Mouse (Mus musculus) liver, adult 2 months (tissue): ENCODE data around the gene Stpg4. TPM values are rescaled to one million over a fixed set of nuclear protein-coding genes. Genes with fewer than 3 reads are reported as not detected.

Experiments
- DNase-seq: peaks from one replicate; pipeline ENCODE4 v3.0.0-alpha.2; 2011; ENCODE audit warnings: low read depth, low spot score; ENCODE audit errors: extremely low read depth
- H3K27ac ChIP-seq: fragments of 200-500 bp; replicated peaks from 2 replicates; pipeline ENCODE4 v1.5.1; 2012; ENCODE audit warnings: low read depth, mild to moderate bottlenecking, control low read depth, inconsistent platforms, low read length; ENCODE audit not compliant: insufficient read depth
- H3K27me3 ChIP-seq: fragments of 200-500 bp; 2 replicates; pipeline ENCODE4 v1.6.1; 2012; ENCODE audit warnings: mild to moderate bottlenecking, moderate library complexity, low read length, inconsistent platforms; ENCODE audit not compliant: control insufficient read depth, insufficient read depth
- H3K36me3 ChIP-seq: fragments of 200-500 bp; 2 replicates; pipeline ENCODE4 v1.6.1; 2012; ENCODE audit warnings: low read length, inconsistent platforms; ENCODE audit not compliant: control insufficient read depth, insufficient read depth
- H3K4me1 ChIP-seq: fragments of 200-500 bp; 2 replicates; pipeline ENCODE4 v1.6.1; 2011; ENCODE audit warnings: low read length; ENCODE audit not compliant: control insufficient read depth, insufficient read depth
- H3K4me3 ChIP-seq: fragments of 200-500 bp; 2 replicates; pipeline ENCODE4 v1.5.1; 2011; ENCODE audit warnings: low read depth, mild to moderate bottlenecking, control low read depth, low read length, moderate library complexity; ENCODE audit not compliant: insufficient read depth
- H3K79me2 ChIP-seq: fragments of 200-500 bp; 2 replicates; pipeline ENCODE4 v1.6.1; 2012; ENCODE audit warnings: inconsistent platforms, mild to moderate bottlenecking, low read length, moderate library complexity; ENCODE audit not compliant: control insufficient read depth, insufficient read depth
- H3K9ac ChIP-seq: fragments of 200-500 bp; 2 replicates; pipeline ENCODE4 v1.6.1; 2012; ENCODE audit warnings: low read depth, mild to moderate bottlenecking, control low read depth, inconsistent platforms, low read length
- CTCF ChIP-seq: fragments of 200-500 bp; IDR thresholded peaks from 2 replicates; pipeline ENCODE4 v1.5.1; 2011; ENCODE audit warnings: low read depth, low read length, control low read depth
- POLR2A ChIP-seq: fragments of 200-500 bp; IDR thresholded peaks from 2 replicates; pipeline ENCODE4 v1.6.1; 2011; ENCODE audit warnings: low read length, control low read depth; ENCODE audit not compliant: insufficient read depth; ENCODE audit errors: extremely low read depth
- WGBS: fragments of 180-500 bp; shearing (Covaris S2); methylation state at CpG from one replicate; pipeline ENCODE4 v1.1.7; 2018; 5-methylcytosine and 5-hydroxymethylcytosine counted together
- polyA plus RNA-seq: library from polyadenylated mRNA; depleted of rRNA; stranded (reverse); fragments of >200 nt; gene quantifications from 2 replicates; pipeline ENCODE4 v1.2.3, GENCODE M21; 2012
- total RNA-seq: library from RNA; depleted of rRNA; stranded (reverse); fragments of >200 nt; gene quantifications from 2 replicates; pipeline ENCODE4 v1.2.3, GENCODE M21; 2014

The Stpg4 gene
- total and polyA plus RNA-seq, 2 experiments = not detected

GRCm38 (mm10) chr17:87471661-87472060, 44.1 kb upstream of the Stpg4 start:
- H3K27ac ChIP-seq = peak overlapping the region; percentile 23; the same call in 1 of the 2 replicates
- WGBS = 87% methylated on average over 6 of the region's 6 CpGs
- H3K79me2 ChIP-seq = no peaks in the 10 kb centered on the region
- no peak for TF ChIP-seq CTCF
- TF ChIP-seq POLR2A = no peak
- no peak for DNase-seq
- no peaks in the 10 kb centered on the region for H3K36me3 ChIP-seq
- H3K4me3 ChIP-seq = no peak overlapping the region
- no peaks in the 10 kb centered on the region; the same call in 1 of the 2 replicates for H3K4me1 ChIP-seq
- no peak overlapping the region for H3K9ac ChIP-seq
- no peaks in the 10 kb centered on the region for H3K27me3 ChIP-seq

- H3K4me3 ChIP-seq = no peak overlapping the region
- WGBS = 78% methylated on average over 8 of the region's 8 CpGs
- H3K9ac ChIP-seq = no peak overlapping the region
- TF ChIP-seq POLR2A (no peak), CTCF (no peak)
- no peak for DNase-seq
- no peaks in the 10 kb centered on the region; the same call in 1 of the 2 replicates for H3K4me1 ChIP-seq
- no peaks in the 10 kb centered on the region for H3K79me2 ChIP-seq
- H3K27ac ChIP-seq = peak overlapping the region; percentile 54; the same call in 1 of the 2 replicates
- no peaks in the 10 kb centered on the region for H3K36me3 ChIP-seq
- no peaks in the 10 kb centered on the region for H3K27me3 ChIP-seq
Measured at GRCm38 (mm10) chr17:87470797-87471196, 43.3 kb upstream of the Stpg4 start.

- no peak for DNase-seq
- H3K9ac ChIP-seq = no peak overlapping the region
- no peaks in the 10 kb centered on the region for H3K36me3 ChIP-seq
- no peak overlapping the region for H3K4me3 ChIP-seq
- peak overlapping the region; percentile 42 for H3K27ac ChIP-seq
- no peaks in the 10 kb centered on the region for H3K27me3 ChIP-seq
- no peaks in the 10 kb centered on the region for H3K79me2 ChIP-seq
- no peaks in the 10 kb centered on the region; the same call in 1 of the 2 replicates for H3K4me1 ChIP-seq
- TF ChIP-seq POLR2A (no peak), CTCF (no peak)
- 60% methylated on average over 8 of the region's 8 CpGs for WGBS
Measured at GRCm38 (mm10) chr17:87470282-87470681, 42.7 kb upstream of the Stpg4 start.

GRCm38 (mm10) chr17:87469428-87469827, 41.9 kb upstream of the Stpg4 start:
- 80% methylated on average over 8 of the region's 8 CpGs for WGBS
- Histone ChIP-seq H3K9ac (no peak overlapping the region), H3K36me3 (no peaks in the 10 kb centered on the region), H3K4me1 (no peaks in the 10 kb centered on the region; the same call in 1 of the 2 replicates), H3K27me3 (no peaks in the 10 kb centered on the region), H3K27ac (no peak overlapping the region), H3K4me3 (no peak overlapping the region), H3K79me2 (no peaks in the 10 kb centered on the region)
- TF ChIP-seq POLR2A (no peak), CTCF (no peak)
- DNase-seq = no peak

GRCm38 (mm10) chr17:87468616-87469015, 41.1 kb upstream of the Stpg4 start:
- H3K36me3 ChIP-seq = no peaks in the 10 kb centered on the region
- TF ChIP-seq CTCF (no peak), POLR2A (no peak)
- WGBS = 89% methylated on average over 5 of the region's 5 CpGs

GRCm38 (mm10) chr17:87461499-87461896, 34.0 kb upstream of the Stpg4 start:
- 81% methylated on average over 3 of the region's 3 CpGs for WGBS
- Histone ChIP-seq H3K9ac (no peak overlapping the region), H3K36me3 (no peaks in the 10 kb centered on the region), H3K27ac (no peak overlapping the region), H3K4me1 (peaks cover 15% of the 10 kb centered on the region; the same call in 1 of the 2 replicates), H3K4me3 (no peak overlapping the region), H3K27me3 (no peaks in the 10 kb centered on the region), H3K79me2 (no peaks in the 10 kb centered on the region)
- DNase-seq = no peak
- TF ChIP-seq POLR2A (no peak), CTCF (peak; percentile 37)

More at GRCm38 (mm10) chr17:87468616-87469015, 41.1 kb upstream of the Stpg4 start:
- H3K4me1 ChIP-seq = no peaks in the 10 kb centered on the region
- H3K79me2 ChIP-seq = no peaks in the 10 kb centered on the region
- no peak overlapping the region for H3K27ac ChIP-seq
- no peak for DNase-seq
- no peak overlapping the region for H3K4me3 ChIP-seq
- no peak overlapping the region for H3K9ac ChIP-seq
- no peaks in the 10 kb centered on the region for H3K27me3 ChIP-seq
